Mouse (Mus musculus) layer of hippocampus, adult 2 months (tissue): ENCODE measurements around the gene Chp1. TPM values are rescaled to one million over a fixed set of nuclear protein-coding genes. Genes with fewer than 3 reads are reported as not detected.
"Not testable (repeated sequence)": the region's sequence is repeated elsewhere in the genome, so short reads cannot be mapped to it uniquely, and the experiment has no call there.

Experiments used
- DNase-seq, 2 experiments: peaks; one replicate each; pipeline ENCODE4 v3.0.0; 2022; ENCODE audit warnings: low spot score in 2 of 2
- H3K27ac ChIP-seq: fragments of 200-600 bp; 2 replicates; pipeline ENCODE4 v1.8.1; 2022
- H3K4me3 ChIP-seq: fragments of 200-600 bp; 2 replicates; pipeline ENCODE4 v1.8.1; 2022; ENCODE audit warnings: mild to moderate bottlenecking
- CTCF ChIP-seq: fragments of 200-600 bp; conservative IDR thresholded peaks from 2 replicates; pipeline ENCODE4 v1.8.1; 2022; ENCODE audit warnings: antibody characterized with exemption, mild to moderate bottlenecking, moderate library complexity
- total RNA-seq, 2 experiments: library from RNA; stranded (reverse); gene quantifications; 2 replicates each; pipeline ENCODE4 v1.2.3; 2021

Chp1 gene
- total RNA-seq, 2 experiments from 2014 or later: 155 to 157 TPM

DNA sequence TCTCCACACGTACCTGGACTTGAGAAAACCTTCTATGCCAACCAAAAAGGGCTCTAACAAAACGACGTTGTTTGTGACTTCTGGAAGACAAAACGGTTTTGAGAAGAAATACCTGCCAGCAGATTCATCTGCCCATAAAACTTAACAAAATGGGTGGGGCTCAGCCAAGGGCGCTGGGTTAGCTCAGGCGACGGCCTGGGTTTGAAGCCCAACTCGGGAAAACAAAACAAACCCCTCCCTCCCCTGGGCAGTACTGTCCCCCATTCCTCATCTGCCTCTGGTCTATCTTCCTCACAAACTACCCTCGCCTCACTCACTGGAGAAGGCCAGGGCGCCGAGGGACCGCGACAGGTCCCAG, 70.3 kb downstream of the Chp1 start:
- no peak overlapping the region for H3K27ac ChIP-seq
- peak overlapping the region; percentile 88 for H3K4me3 ChIP-seq
- TF ChIP-seq CTCF: no peak
- DNase-seq: no peak

DNA sequence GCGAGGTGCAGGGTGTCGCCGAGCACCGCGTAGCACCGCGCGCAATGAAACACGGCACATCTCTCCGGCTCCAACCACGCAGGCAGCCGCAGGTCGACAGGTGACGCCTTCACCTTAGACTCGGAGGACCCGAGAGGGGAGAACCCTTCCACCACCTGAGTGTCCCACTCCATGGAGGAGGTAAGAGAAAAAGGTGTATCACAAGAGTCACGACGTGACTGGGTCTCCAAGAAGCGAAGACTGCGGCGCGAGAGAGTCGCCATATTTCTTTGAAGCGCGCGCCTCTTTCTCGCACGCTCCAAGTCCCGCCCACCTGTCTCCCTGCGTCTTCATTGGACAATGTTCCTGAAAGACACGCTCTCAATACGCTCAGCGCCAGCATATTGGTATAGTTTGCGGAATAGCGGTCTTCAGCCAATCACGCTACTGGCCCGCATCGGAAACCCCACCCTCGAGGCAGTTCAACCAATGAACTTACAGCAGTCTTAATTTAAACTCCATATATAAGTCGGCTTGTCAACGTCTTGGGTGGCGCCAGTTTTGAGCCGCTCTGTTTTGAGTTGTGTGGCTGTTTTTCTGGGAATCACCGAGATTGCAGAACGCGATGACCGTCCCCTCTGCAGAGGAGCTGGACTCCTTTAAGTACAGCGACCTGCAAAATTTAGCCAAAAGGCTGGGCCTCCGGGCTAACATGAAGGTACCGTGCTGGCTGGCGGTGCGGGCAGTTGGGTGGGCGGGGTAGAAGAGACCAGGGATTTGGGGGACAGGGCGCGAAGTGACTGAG, 70.9 kb downstream of the Chp1 start, which contains the start of the genes Nusap1 and Oip5:
Nusap1 (plus strand) TSS at position 100 of the 784 bp plus-strand sequence.
Oip5 (minus strand) TSS at position 271 of the 784 bp plus-strand sequence.
- peak; percentile 86 to 94 for DNase-seq
- Histone ChIP-seq H3K4me3 (peak within 1 kb of the TSS; percentile 88), H3K27ac (no peak within 1 kb of the TSS)
- TF ChIP-seq CTCF: no peak; the same call in 1 of the 2 replicates

- not testable (repeated sequence) for H3K27ac ChIP-seq, DNase-seq
- peak overlapping the region; percentile 88 for H3K4me3 ChIP-seq
Observed at GRCm38 (mm10) chr2:119619002-119619401, 71.5 kb downstream of the Chp1 start.

DNA sequence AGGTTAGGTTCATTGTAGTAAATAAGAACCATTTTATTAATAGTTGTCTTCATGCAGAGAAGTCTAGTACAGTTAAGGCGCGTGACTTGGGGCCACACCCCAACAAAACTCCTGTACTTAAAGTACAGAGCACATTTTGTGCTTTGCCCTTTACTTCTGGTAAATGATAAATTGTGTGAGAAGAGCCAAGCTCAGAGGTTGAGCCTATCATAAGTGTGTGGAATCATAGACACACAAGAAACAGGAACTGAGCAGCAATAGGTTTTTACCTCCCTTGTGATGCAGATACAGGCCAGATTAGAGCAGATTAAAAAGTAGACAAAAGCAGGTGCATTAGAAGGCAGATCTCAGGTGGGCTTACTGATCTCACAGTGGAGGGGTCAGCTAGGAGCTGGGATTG, 73.8 kb downstream of the Chp1 start:
- TF ChIP-seq CTCF: no peak
- DNase-seq: no peak
- H3K27ac ChIP-seq: no peak overlapping the region
- no peak overlapping the region for H3K4me3 ChIP-seq

Other genes with a start within 250 kb of the Chp1 start
- 1 to 10 TPM; 2.4 to 2.9 TPM for gene Dll4, start 221.9 kb upstream of the Chp1 start, total RNA-seq
- gene Chac1, start 196.5 kb upstream of the Chp1 start, total RNA-seq: 1 to 10 TPM; 6.5 to 8.9 TPM
- 10 to 100 TPM; 21.0 to 21.6 TPM for gene Ino80, start 70.0 kb upstream of the Chp1 start, total RNA-seq
- 1 to 10 TPM in 1 of 2 experiments, under 1 TPM in 1; 0.49 to 1.3 TPM for gene Exd1, start 70 bp upstream of the Chp1 start, total RNA-seq
- gene Nusap1, start 70.6 kb downstream of the Chp1 start, total RNA-seq: under 1 TPM; 0.88 to 0.97 TPM
- gene Oip5, start 70.8 kb downstream of the Chp1 start, total RNA-seq: under 1 TPM; 0.91 to 0.92 TPM
- gene Ndufaf1, start 115.1 kb downstream of the Chp1 start, total RNA-seq: 10 to 100 TPM; 30.7 to 31.9 TPM
- 10 to 100 TPM; 60.3 to 62.9 TPM for gene Rtf1, start 127.4 kb downstream of the Chp1 start, total RNA-seq
- gene Itpka, start 194.6 kb downstream of the Chp1 start, total RNA-seq: 100 to 1,000 TPM; 265 to 270 TPM
- 10 to 100 TPM; 13.7 to 14.3 TPM for gene Ltk, start 212.7 kb downstream of the Chp1 start, total RNA-seq
- 10 to 100 TPM; 18.6 to 19.6 TPM for gene Rpap1, start 239.8 kb downstream of the Chp1 start, total RNA-seq